Mouse (Mus musculus): Measurements from ENCODE around the gene Srrm4. TPM values are rescaled to one million over a fixed set of nuclear protein-coding genes. Genes with fewer than 3 reads are reported as not detected.
A peak's percentile ranks its signal among the peaks of the same experiment; 100 is the strongest.

Srrm4 gene
- total and polyA plus RNA-seq, 3 experiments, result not detected

GRCm38 (mm10) chr5:116538491-116538890 is 53.1 kb downstream of the Srrm4 start:
- H3K9me3 ChIP-seq (replicated peaks; ENCODE audit: insufficient read depth, low read length), result no peaks in the 10 kb centered on the region

GRCm38 (mm10) chr5:116526324-116526723 is 65.3 kb downstream of the Srrm4 start:
- Histone ChIP-seq H3K79me2 (ENCODE audit: control insufficient read depth, insufficient read depth, low read length, poor library complexity) (no peaks in the 10 kb centered on the region), H3K36me3 (ENCODE audit: control insufficient read depth in 1 of 2, insufficient read depth in 2 of 2, low read length in 2 of 2) (no peaks in the 10 kb centered on the region), H3K9me3 (replicated peaks; ENCODE audit: insufficient read depth, low read length) (no peaks in the 10 kb centered on the region), H3K27me3 (ENCODE audit: control insufficient read depth in 1 of 2, insufficient read depth in 2 of 2, low read length in 2 of 2) (no peaks in the 10 kb centered on the region), H3K4me3 (ENCODE audit: control insufficient read depth in 1 of 2, insufficient read depth in 1 of 2, low read depth in 2 of 2, low read length in 2 of 2) (no peak overlapping the region), H3K4me1 (ENCODE audit: control insufficient read depth in 1 of 2, insufficient read depth in 2 of 2, low read length in 2 of 2) (no peaks in the 10 kb centered on the region), H3K27ac (ENCODE audit: control insufficient read depth, low read depth, low read length) (no peak overlapping the region), H3K9ac (ENCODE audit: control insufficient read depth, low read depth, low read length, poor library complexity, severe bottlenecking) (no peak overlapping the region)
- DNase-seq (ENCODE audit: low read depth, low spot score), result no peak
- TF ChIP-seq POLR2AphosphoS5 (IDR thresholded peaks at IDR 0.05; ENCODE audit: borderline replicate concordance, low read depth, low read length) (no peak), TCF12 (IDR thresholded peaks at IDR 0.05; ENCODE audit: low read depth, low read length) (no peak), NELFE (IDR thresholded peaks at IDR 0.05; ENCODE audit: low read depth, low read length) (no peak), POLR2AphosphoS2 (IDR thresholded peaks at IDR 0.05; ENCODE audit: low read length) (no peak), ETS1 (IDR thresholded peaks at IDR 0.05; ENCODE audit: low read depth, low read length) (no peak), CHD2 (IDR thresholded peaks at IDR 0.05; ENCODE audit: low read length) (no peak), KAT2A (conservative IDR thresholded peaks at IDR 0.05; ENCODE audit: low read depth, low read length) (no peak), MAX (IDR thresholded peaks at IDR 0.05; ENCODE audit: low read length) (no peak), USF1 (IDR thresholded peaks at IDR 0.05; ENCODE audit: low read depth, low read length) (no peak), ZMIZ1 (IDR thresholded peaks at IDR 0.05; ENCODE audit: low read depth, low read length) (no peak), MAZ (IDR thresholded peaks at IDR 0.05; ENCODE audit: low read depth, low read length) (no peak)

More at GRCm38 (mm10) chr5:116538491-116538890, 53.1 kb downstream of the Srrm4 start:
- Histone ChIP-seq H3K4me3 (ENCODE audit: control insufficient read depth in 1 of 2, insufficient read depth in 1 of 2, low read depth in 2 of 2, low read length in 2 of 2) (no peak overlapping the region), H3K27ac (ENCODE audit: control insufficient read depth, low read depth, low read length) (no peak overlapping the region), H3K9ac (ENCODE audit: control insufficient read depth, low read depth, low read length, poor library complexity, severe bottlenecking) (no peak overlapping the region), H3K27me3 (ENCODE audit: control insufficient read depth in 1 of 2, insufficient read depth in 2 of 2, low read length in 2 of 2) (no peaks in the 10 kb centered on the region), H3K4me1 (ENCODE audit: control insufficient read depth in 1 of 2, insufficient read depth in 2 of 2, low read length in 2 of 2) (no peaks in the 10 kb centered on the region), H3K79me2 (ENCODE audit: control insufficient read depth, insufficient read depth, low read length, poor library complexity) (no peaks in the 10 kb centered on the region), H3K36me3 (ENCODE audit: control insufficient read depth in 1 of 2, insufficient read depth in 2 of 2, low read length in 2 of 2) (no peaks in the 10 kb centered on the region)
- TF ChIP-seq CTCF (IDR thresholded peaks at IDR 0.05 in 2 of 3, conservative IDR thresholded peaks at IDR 0.05 in 1 of 3; ENCODE audit: control insufficient read depth in 1 of 3, insufficient read depth in 1 of 3, low read depth in 2 of 3, low read length in 3 of 3, poor library complexity in 1 of 3, severe bottlenecking in 1 of 3), result peak in 1 of 3 experiments; percentile 19; a peak in 2 of 6 replicates
- TF ChIP-seq JUND (IDR thresholded peaks at IDR 0.05; ENCODE audit: low read depth, low read length), result no peak
- no peak for DNase-seq (ENCODE audit: low read depth, low spot score)

- Histone ChIP-seq H3K79me2 (ENCODE audit: control insufficient read depth, insufficient read depth, low read length, poor library complexity) (no peaks in the 10 kb centered on the region), H3K27ac (ENCODE audit: control insufficient read depth, low read depth, low read length) (no peak overlapping the region), H3K27me3 (ENCODE audit: control insufficient read depth in 1 of 2, insufficient read depth in 2 of 2, low read length in 2 of 2) (no peaks in the 10 kb centered on the region), H3K4me3 (ENCODE audit: control insufficient read depth in 1 of 2, insufficient read depth in 1 of 2, low read depth in 2 of 2, low read length in 2 of 2) (no peak overlapping the region), H3K9me3 (replicated peaks; ENCODE audit: insufficient read depth, low read length) (no peaks in the 10 kb centered on the region), H3K4me1 (ENCODE audit: control insufficient read depth in 1 of 2, insufficient read depth in 2 of 2, low read length in 2 of 2) (no peaks in the 10 kb centered on the region), H3K9ac (ENCODE audit: control insufficient read depth, low read depth, low read length, poor library complexity, severe bottlenecking) (no peak overlapping the region), H3K36me3 (ENCODE audit: control insufficient read depth in 1 of 2, insufficient read depth in 2 of 2, low read length in 2 of 2) (no peaks in the 10 kb centered on the region)
- no peak for DNase-seq (ENCODE audit: low read depth, low spot score)
- TF ChIP-seq ZNF384 (IDR thresholded peaks at IDR 0.05; ENCODE audit: low read depth, low read length) (no peak), POLR2A (IDR thresholded peaks at IDR 0.05; ENCODE audit: control insufficient read depth in 1 of 2, insufficient read depth in 1 of 2, low read depth in 1 of 2, low read length in 2 of 2, poor library complexity in 1 of 2) (no peak), MYC (IDR thresholded peaks at IDR 0.05; ENCODE audit: low read depth, low read length) (no peak), CHD1 (IDR thresholded peaks at IDR 0.05; ENCODE audit: low read depth, low read length) (no peak), USF1 (IDR thresholded peaks at IDR 0.05; ENCODE audit: low read depth, low read length) (no peak)
These were observed 66.3 kb downstream of the Srrm4 start for GRCm38 (mm10) chr5:116525308-116525707.

Data from MEL (cell line).